Mouse (Mus musculus) spleen, adult 2 months (tissue): ENCODE results near the gene Tmem33.

Experiments used
- CTCF ChIP-seq: fragments of 200-500 bp; IDR thresholded peaks from 2 replicates; pipeline ENCODE4 v1.5.1; 2011; ENCODE audit warnings: mild to moderate bottlenecking, inconsistent platforms; ENCODE audit not compliant: insufficient read depth, insufficient read length, insufficient replicate concordance; ENCODE audit errors: extremely low read depth
- POLR2A ChIP-seq: fragments of 200-500 bp; IDR thresholded peaks from 2 replicates; pipeline ENCODE4 v1.6.1; 2011; ENCODE audit warnings: low read depth, low read length, inconsistent platforms

GRCm38 (mm10) chr5:67213168-67213567 is 47.2 kb upstream of the Tmem33 start:
- TF ChIP-seq POLR2A = no peak
- no peak for TF ChIP-seq CTCF
